Mouse (Mus musculus) MEL (cell line): ENCODE data around the gene Tenm3.

Experiments used
- CTCF ChIP-seq, 3 experiments: IDR thresholded peaks in 2 of 3; conservative IDR thresholded peaks in 1 of 3; 2 replicates each; pipeline ENCODE4 v1.5.1; 2011 to 2012; ENCODE audit warnings: low read length in 3 of 3, low read depth in 2 of 3, mild to moderate bottlenecking in 2 of 3, improper control_type of control experiment in 1 of 3, inconsistent platforms in 1 of 3, mixed read lengths in 1 of 3, moderate library complexity in 1 of 3; ENCODE audit not compliant: control insufficient read depth in 1 of 3, insufficient read depth in 1 of 3, poor library complexity in 1 of 3, severe bottlenecking in 1 of 3
- EP300 ChIP-seq, 2 experiments: IDR thresholded peaks; 2 replicates each; pipeline ENCODE4 v1.6.1; 2011; ENCODE audit warnings: improper control_type of control experiment in 2 of 2, low read length in 2 of 2, low read depth in 1 of 2, mild to moderate bottlenecking in 1 of 2
- JUND ChIP-seq: IDR thresholded peaks from 2 replicates; pipeline ENCODE4 v1.6.1; 2011; ENCODE audit warnings: low read depth, mild to moderate bottlenecking, improper control_type of control experiment, low read length
- MAFK ChIP-seq: IDR thresholded peaks from 2 replicates; pipeline ENCODE4 v1.6.1; 2011; ENCODE audit warnings: low read depth, mild to moderate bottlenecking, low read length, improper control_type of control experiment, borderline replicate concordance

GRCm38 (mm10) chr8:48844370-48844905 is 687 bp upstream of the Tenm3 start:
- TF ChIP-seq EP300 (IDR thresholded peaks at IDR 0.05; ENCODE audit: low read depth in 1 of 2, low read length in 2 of 2), result no peak
- no peak for TF ChIP-seq CTCF (IDR thresholded peaks at IDR 0.05 in 2 of 3, conservative IDR thresholded peaks at IDR 0.05 in 1 of 3; ENCODE audit: control insufficient read depth in 1 of 3, insufficient read depth in 1 of 3, low read depth in 2 of 3, low read length in 3 of 3, poor library complexity in 1 of 3, severe bottlenecking in 1 of 3)
- TF ChIP-seq MAFK, result no peak
- TF ChIP-seq JUND, result no peak
